Mouse (Mus musculus): Measurements from ENCODE around the gene Zscan22.
"Not testable (repeated sequence)": the region's sequence is repeated elsewhere in the genome, so short reads cannot be mapped to it uniquely, and the experiment has no call there.

The Zscan22 gene

DNA sequence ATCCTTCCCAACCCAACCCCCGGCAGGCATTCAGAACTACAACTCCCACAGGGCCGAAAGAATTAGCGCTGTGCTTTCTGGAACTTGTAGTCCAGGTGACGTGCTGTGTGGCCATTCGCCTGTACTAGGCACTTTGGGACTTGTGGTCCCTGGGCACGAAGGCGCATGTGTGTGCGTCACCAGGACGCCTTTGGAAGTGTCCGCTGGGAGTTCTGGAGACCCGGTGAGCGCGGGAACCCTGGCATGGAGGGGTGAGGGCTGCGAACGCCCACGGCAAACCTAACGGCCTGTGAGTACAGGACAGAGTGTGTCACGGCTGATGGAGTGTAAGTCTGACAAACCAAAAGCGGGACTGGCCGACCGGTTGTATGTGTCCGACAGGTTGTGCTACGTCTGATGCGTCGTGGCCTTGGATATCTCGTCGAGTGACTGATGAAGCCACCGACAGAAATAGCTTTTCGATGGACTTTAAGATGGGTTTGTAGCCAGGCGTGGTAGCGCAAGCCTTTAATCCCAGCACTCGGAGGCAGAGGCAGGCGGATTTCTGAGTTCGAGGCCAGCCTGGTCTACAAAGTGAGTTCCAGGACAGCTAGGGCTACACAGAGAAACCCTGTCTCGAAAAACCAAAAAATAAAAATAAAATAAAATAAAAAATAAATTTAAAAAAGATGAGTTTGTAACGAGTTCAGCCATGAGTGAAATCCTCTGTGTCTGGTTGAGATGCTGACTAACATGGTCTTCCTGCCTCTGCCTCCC lies at the start of gene Zscan22:
Zscan22 (plus strand) TSS at position 161 of the 756 bp plus-strand sequence.
- DNase-seq: peak; percentile 87

DNA sequence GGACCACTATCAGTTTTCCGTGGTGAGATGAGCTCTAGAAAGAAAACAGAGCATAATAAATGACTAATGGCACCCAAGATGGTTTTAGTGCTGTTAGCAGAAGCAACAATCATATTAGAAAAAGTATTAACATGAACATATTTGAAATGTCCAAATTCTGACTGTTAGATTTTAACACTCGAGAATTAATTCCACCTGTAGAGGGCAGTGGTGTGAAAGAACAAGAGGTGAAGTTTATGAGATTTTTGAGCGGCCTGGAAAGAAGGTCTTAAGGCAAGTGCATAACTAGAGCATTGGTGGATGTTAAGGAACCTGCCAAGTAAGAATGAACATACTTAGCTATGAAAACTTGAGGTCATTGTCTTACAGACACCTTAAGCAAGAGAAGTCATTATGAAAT lies 23.3 kb upstream of the Zscan22 start:
- DNase-seq: no peak

DNA sequence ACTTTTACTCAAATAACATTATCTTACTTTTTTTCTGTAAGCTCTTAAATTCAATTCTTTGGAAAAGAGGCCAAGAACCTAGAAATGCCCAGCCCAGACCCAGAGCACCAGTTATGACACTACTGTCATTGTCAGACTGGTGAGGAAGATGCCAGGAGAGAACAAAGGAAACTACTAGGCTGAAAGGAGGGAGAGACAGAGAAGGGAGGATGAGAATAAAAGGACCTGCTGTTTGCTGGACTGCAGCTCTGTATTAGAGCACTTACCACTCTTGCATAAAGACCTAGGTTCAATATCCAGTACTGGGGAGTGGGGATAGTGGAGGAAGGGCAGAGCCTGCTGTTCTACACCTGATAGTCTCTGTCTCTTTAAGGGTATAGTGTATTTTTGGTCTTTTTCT lies 17.6 kb upstream of the Zscan22 start:
- no peak for DNase-seq

DNA sequence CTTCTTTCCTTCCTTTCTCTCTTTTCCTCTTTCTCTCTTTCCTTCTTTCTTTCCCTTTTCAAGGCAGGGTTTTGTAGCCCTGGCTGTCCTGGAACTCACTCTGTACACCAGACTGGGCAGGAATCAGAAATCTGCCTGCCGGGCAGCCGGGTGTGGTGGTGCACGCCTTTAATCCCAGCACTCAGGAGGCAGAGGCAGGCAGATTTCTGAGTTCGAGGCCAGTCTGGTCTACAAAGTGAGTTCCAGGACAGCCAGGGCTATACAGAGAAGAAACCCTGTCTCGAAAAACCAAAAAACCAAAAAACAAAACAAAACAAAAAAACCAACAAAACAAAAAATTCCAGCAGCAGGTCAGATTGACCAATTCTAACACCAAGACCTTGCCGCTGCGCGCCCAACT lies 17.1 kb upstream of the Zscan22 start:
- DNase-seq: not testable (repeated sequence)

DNA sequence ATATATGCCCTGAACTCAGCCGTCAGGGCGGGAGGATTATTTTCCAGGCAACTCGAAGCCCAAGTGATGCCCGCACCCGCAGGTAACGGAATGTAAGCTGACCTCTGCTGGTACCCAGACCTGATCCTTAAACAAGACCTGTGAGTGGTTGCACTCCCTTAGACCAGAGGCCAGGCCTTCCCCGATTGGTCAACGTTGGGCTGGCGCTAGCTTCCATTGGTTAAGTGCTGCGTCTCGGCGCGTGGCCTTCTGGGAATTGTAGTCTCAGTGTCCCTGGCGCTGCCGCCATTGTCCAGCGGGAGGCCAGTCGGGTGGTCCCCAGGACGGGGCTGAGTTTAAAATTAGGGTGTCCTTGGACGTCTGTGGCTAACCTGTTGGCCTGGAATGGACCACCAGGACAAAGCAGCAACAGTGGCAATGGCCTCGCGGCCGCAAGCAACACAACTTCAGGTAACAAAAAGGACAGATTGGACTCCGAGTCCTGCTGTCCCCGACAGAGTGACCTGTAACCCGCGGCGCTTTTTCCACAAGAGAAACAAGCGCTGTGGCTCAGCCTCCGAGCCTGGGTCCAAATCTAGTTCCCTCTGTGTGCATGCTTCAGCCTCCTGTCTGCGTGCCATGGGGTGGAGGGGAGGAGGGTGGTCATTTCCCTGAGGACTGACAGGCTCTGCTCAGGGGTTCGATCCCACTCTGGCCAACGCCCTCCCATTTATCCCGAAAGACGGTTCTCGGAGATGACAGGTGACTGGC lies 16.5 kb upstream of the Zscan22 start, which contains the start of gene Zfp128:
Zfp128 (plus strand) TSS at position 267 of the 750 bp plus-strand sequence.
- DNase-seq: peak; percentile 93

DNA sequence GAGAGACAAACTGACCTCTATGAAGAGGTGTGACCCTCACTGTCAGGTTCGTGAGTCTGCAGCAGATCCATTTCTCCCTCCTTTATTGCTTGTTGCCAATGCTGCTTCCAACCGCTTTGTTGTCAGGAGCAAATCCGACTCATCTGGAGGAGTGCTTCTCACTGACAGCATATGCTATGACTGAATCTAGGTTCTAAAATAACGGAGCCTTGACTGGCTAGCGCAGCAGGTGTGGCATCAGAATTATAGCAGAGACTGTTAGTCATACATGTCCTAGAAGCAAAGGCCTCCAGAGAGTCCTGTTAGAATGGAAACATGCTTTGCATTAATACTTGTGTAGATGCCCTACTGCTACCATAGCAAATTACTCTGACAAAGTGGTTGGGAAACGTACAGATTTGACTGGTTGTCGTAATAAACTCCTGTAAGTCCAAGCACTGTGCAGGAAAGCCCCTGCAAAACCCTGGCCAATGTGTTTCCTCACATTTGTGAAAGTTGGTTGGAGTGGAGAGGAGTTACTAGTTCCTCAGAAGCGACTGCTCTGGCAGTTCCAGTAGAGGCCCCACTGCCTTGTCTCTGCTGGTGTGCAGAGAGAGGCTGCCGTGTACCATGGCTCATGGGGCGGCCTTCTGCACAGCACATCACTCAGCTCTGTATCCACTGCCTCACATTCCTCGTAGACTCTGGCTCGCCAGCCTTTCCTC lies 10.9 kb upstream of the Zscan22 start:
- DNase-seq: no peak

DNA sequence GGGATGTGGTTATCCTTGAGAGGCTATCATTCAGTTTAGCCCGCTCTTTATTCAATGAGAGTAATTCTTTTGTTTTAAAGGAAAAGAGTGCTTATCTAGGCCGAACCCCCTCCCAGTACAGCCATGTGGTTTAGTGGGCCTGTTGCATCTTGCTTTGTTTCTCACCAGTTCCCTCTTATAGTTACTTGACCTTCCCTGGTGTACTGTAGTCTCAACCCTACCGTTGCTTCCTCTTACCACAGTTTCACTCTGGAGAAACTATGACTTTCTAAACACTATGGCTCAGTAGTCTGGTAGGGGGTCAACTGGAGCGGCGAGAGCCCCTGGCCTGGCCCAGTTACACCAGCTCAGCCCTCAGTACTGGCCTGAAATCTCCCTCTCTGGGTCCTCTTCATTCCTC lies 10.0 kb upstream of the Zscan22 start:
- DNase-seq: no peak

DNA sequence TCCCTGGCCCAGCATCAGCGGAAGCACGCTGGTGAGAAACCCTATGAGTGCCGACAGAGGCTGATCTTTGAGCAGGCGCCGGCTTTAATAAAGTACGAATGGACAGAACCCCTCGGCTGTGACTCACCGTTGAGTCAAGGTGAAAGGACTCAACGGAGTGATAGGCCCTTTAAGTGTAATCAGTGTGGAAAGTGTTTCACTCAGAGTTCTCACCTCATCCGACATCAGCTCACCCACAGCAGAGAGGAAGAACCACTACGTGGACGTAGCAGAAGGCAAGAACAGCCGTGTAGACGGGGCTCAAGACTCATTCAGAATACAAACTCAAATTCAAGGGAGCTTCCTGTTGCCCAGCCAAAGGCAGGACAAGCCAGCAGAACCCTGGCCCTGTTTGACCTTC lies 6.7 kb upstream of the Zscan22 start:
- DNase-seq: no peak

DNA sequence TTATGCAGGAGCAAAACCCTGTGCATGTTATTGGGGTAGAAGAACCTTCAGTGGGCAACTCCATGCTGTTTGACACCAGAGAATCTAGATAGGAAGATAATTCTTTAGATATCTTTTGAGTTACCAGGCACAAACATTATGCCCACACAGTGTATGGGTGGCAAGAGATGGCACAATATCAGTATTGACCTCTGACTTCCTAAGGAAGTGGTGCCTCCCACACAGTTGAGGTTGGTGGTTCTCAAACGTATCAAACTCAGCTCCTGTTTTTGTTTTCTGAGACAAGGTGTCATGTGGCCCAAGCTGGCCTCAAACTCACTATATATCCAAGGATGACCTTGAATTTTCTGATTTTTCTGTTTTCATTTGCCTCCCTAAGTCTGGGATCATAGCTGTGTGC lies 6.3 kb upstream of the Zscan22 start:
- no peak for DNase-seq

DNA sequence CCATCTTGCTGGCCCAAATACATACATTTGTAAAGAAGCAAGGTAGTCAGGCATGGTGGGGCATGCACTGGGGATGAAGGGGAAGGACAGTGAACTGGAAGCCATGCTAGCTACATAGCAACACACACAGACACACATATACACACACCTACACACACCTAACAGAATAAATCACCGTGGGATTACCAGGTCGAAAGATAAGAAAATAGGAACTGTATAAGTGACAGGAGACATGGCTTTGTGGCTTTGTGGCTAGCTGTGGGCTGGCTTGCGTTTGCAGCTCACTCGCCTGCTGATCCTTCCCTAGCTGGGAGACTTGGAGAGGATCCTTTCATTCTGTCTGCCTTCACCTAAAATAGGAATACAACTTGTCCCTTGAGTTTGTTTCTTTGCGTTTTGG lies 3.9 kb downstream of the Zscan22 start:
- no peak for DNase-seq

DNA sequence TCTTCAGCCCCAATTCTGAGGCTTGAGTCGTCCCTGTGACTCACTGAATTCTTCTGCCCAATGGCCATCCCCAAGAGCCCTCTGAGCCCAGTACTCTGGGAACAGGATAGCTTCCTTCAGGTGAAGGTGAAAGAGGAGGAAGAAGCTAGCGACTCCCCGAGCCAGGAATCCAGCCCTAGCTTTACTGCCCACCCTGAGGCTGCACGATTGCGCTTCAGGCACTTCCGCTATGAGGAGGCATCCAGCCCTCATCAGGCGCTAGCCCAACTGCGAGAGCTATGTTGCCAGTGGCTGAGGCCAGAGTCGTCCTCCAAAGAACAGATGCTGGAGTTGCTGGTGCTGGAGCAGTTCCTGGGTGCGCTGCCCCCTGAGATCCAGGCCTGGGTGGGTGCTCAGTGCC lies 6.0 kb downstream of the Zscan22 start:
- DNase-seq: no peak

DNA sequence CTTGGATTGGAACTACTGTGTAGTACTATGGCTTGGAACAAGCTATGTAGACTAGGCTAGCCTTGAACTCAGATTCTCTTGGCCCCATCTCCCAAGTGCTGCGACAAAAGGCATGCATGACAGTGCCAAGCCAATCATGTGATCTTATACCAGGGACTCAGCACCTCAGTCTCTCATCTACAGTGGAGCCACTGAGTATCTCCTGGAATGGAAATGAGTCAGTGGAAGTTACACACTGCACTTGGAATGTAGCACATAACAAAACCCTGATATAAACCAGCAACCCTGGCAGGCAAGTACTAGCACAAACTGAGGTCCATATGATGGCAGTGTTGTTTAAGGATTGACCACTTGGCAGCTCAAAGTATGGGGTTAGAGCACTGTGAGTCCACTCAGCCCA lies 7.5 kb downstream of the Zscan22 start:
- no peak for DNase-seq

DNA sequence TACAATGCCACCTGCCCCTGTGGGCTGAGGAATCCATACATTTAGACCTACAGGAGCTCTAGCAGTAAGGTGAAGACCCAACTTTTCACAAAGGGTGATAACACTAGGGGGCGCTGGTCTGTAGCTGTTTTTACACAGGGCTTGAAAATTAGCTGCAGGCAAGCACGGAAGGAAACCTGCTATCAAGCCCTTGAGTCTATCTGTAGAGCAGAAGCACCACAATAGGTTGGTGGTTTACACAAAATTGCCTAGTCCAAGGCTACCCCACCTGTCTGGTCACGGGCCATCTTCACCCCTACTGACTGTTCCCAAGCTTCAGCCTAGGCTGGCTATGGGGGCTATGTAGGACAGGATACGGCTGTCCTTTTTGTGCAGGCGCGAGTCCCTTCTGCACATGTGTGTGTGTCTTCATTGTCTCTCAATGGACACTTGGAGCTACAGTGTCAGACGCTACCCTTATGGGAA lies 11.9 kb downstream of the Zscan22 start:
- peak; percentile 74 for DNase-seq

DNA sequence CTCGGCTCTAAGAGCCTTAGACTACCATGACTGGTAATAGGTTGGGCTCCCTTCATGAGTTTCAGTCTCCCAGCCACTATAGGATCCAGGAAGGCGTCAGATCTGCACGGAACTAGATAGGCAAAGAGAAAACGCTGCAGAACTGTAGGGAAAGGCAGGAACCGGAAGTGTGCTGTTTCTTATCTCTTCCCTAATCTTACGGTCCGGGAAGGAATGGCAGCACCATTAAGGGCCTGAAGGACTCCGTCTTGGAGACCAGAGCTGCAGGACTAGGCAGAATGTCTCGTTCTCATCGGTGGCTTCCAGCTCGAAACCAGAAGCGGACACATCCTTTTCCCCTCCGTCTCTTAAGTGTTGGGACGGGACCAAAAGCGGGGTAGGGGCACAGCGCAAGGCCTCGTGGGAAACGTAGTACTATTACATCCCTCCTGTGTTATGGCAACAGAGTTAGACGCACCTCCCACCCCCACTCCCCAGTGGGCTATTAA lies 12.6 kb downstream of the Zscan22 start:
- DNase-seq: peak; percentile 51

DNA sequence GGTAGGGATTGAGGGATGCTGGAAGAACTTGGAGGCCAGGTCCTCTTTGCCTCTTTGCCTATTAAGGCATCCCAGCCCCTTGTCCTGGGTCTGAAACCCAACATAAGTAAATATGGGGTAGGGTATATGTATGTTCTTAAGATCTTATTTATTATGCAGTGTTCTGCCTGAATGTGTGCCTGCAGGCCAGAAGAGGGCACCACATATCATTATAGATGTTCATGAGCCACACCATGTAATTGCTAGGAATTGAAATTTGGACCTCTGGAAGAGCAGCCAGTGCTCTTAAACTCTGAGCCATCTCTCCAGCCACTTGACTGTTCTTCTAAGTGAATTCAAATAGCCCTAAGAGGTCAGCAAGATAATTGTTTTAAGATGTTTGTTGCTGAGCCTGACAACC lies 15.9 kb downstream of the Zscan22 start:
- no peak for DNase-seq

DNA sequence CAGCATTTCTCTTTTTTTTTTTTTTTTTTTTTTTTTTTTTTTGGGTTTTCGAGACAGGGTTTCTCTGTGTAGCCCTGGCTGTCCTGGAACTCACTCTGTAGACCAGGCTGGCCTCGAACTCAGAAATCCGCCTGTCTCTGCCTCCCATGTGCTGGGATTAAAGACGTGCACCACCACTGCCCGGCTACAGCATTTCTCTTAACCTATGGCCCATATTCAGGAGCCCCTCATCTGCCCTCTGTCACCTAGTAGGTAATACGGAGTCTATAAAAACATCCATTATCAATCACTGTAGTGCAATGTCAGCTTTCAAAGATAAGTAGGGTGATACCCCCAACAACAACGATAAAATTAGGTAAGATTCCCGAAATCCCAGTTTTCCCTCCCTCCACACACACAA lies 22.9 kb downstream of the Zscan22 start:
- not testable (repeated sequence) for DNase-seq

DNA sequence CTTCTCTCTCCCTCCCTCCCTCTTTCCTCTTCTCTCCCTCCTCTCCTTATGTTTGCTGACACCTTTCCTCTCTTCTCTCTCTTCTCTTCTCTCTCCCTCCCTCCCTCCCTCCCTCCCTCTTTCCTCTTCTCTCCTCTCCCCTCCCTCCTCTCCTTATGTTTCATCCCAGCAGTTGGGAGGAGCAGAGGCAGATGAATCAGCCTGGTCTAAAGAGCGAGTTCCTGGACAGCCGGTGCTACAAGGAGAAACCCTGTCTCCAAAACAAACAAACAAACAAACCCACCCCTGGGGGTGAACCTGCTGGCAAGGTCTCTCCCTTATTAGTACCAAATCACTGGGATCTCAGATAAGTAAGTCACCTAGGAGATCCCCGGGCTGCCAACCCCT lies 23.7 kb downstream of the Zscan22 start:
- DNase-seq: peak; percentile 35

DNA sequence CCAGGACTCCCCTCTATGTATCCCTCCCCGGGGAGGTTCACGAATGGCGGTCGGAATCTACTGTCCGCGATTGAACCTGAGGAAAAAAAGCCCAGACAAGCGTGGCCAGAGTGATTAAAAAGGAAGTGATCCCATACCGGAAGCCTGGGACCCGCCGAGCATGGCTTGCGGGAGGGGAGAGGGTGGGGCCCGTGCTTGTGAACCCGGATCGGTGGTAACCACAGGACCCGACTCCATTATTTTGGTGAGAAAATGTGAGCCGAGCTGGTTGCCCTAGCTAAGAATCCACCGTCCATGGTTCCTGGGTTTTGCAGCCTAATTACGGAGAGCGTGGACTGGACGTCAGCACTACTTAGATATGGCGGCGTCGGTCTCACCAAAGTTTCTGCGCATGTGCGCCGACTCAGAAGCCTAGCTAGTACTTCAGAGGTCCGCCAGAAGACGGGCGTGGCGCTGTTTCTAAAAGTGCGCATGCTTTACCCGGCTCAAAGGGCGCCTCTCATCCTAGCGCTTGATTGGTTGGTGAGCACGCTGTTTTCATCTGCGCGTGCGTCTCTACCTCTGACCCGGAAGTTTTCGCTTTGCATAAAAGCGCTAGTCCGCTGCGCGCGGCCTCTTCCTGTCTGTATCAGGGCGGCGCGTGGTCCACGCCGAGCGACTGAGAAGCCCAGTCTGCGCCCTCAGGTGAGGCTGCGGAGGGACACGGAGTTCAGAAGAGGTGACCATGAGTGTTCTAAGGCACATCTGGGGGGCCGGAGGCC lies 24.3 kb downstream of the Zscan22 start, which contains the start of gene Rps5:
Rps5 (plus strand) TSS at position 586 of the 761 bp plus-strand sequence.
- peak; percentile 98 for DNase-seq

DNA sequence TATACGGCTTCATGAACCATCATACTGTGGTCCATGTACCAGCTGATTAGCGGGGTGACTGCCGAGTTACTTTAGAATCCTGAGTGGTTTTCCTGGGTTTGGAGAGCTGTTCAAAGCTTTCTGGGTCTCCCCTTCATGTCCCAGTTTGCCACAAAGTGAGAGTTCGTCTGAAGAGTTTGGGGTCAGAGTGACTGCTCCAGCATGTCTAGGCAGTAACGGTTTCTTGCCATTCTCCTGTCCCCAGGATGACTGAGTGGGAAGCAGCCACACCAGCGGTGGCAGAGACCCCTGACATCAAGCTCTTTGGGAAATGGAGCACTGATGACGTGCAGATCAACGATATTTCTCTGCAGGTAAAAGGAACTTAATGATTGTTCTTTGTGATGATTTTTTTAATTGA lies 25.1 kb downstream of the Zscan22 start:
- DNase-seq: no peak

DNA sequence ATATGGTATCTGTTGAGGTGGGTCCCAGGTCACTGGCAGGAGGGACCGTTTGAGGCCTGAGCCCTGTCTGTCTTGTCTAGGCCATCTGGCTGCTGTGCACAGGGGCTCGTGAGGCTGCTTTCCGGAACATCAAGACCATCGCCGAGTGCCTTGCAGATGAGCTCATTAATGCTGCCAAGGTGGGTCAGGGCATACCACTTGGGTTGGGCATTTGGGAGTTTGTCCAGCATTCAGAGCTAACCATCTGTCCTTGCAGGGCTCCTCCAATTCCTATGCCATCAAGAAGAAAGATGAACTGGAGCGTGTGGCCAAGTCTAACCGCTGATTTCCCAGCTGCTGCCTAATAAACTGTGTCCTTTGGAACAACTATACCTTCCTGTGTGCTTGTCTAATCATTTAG lies 28.7 kb downstream of the Zscan22 start:
- peak; percentile 29 for DNase-seq

DNA sequence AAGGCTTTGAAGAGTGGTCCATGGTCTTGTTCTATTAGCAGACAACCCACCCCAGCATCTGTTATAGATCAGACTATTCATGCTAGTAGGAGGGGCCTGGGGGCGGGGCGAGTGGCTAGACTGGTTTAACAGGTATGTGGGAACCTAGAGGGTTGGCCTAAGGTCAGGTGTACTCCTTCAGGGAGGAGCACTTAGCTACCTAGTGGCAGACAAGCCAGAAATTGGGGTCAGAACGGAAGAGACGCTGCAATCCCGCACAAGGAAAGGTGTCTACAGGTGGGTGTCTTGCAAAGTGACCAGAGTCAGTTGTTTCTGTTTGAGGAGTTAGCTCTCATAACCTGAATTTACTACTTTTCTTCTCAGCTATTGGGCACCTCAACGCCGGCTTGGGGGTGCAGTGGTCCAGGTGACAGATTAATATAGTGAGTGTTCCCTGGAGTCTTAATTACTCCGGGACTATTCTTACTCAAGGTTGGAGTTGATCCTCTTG lies 29.6 kb downstream of the Zscan22 start, which contains the start of gene Rnf225:
Rnf225 (plus strand) TSS at position 226 of the 490 bp plus-strand sequence.
- peak; percentile 34 for DNase-seq
